Mouse (Mus musculus) adrenal gland, adult (tissue): ENCODE results near the gene Zbtb1.

Source experiments
- DNase-seq, 2 experiments: peaks; one replicate each; pipeline ENCODE4 v3.0.0; 2022 to 2023; ENCODE audit warnings: low spot score in 1 of 2; ENCODE audit not compliant: inconsistent age in 2 of 2

The Zbtb1 gene

GRCm38 (mm10) chr12:76368790-76369205 is 1.3 kb upstream of the Zbtb1 start:
- no peak for DNase-seq

- DNase-seq, result peak; percentile 92 to 96
Measured at GRCm38 (mm10) chr12:76369206-76369977, 674 bp upstream of the Zbtb1 start, which contains the start of gene Zbtb25. Gene Zbtb25 (minus strand): TSS chr12:76369602.

- DNase-seq, result peak; percentile 87 to 93
Measured at GRCm38 (mm10) chr12:76370831-76371571, 935 bp downstream of the Zbtb1 start.

GRCm38 (mm10) chr12:76372046-76372445 is 2.0 kb downstream of the Zbtb1 start:
- peak in 1 of 2 experiments; percentile 46 for DNase-seq

- no peak for DNase-seq
Measured at GRCm38 (mm10) chr12:76372881-76373818, 3.1 kb downstream of the Zbtb1 start.

- no peak for DNase-seq
Measured at GRCm38 (mm10) chr12:76373991-76374390, 3.9 kb downstream of the Zbtb1 start.

- DNase-seq, result no peak
Measured at GRCm38 (mm10) chr12:76374911-76375310, 4.8 kb downstream of the Zbtb1 start.

GRCm38 (mm10) chr12:76375506-76375905 is 5.4 kb downstream of the Zbtb1 start:
- no peak for DNase-seq

- peak; percentile 17 to 74 for DNase-seq
Measured at GRCm38 (mm10) chr12:76376649-76377048, 6.6 kb downstream of the Zbtb1 start.

GRCm38 (mm10) chr12:76377059-76377458 is 7.0 kb downstream of the Zbtb1 start:
- peak in 1 of 2 experiments; percentile 55 for DNase-seq

- peak; percentile 69 to 77 for DNase-seq
Measured at GRCm38 (mm10) chr12:76377726-76378125, 7.7 kb downstream of the Zbtb1 start.

GRCm38 (mm10) chr12:76378556-76378955 is 8.5 kb downstream of the Zbtb1 start:
- DNase-seq, result peak in 1 of 2 experiments; percentile 56

- no peak for DNase-seq
Measured at GRCm38 (mm10) chr12:76380151-76380550, 10.1 kb downstream of the Zbtb1 start.

- DNase-seq, result no peak
Measured at GRCm38 (mm10) chr12:76385342-76385741, 15.3 kb downstream of the Zbtb1 start.

GRCm38 (mm10) chr12:76388794-76389193 is 18.7 kb downstream of the Zbtb1 start:
- DNase-seq, result no peak

- DNase-seq, result no peak
Measured at GRCm38 (mm10) chr12:76391595-76392271, 21.7 kb downstream of the Zbtb1 start.

- DNase-seq, result no peak
Measured at GRCm38 (mm10) chr12:76392979-76393378, 22.9 kb downstream of the Zbtb1 start.

GRCm38 (mm10) chr12:76397281-76397680 is 27.2 kb downstream of the Zbtb1 start:
- DNase-seq, result no peak

- DNase-seq, result no peak
Measured at GRCm38 (mm10) chr12:76401674-76402073, 31.6 kb downstream of the Zbtb1 start.
